Comparison of ENCODE assay signal across 8 mouse cellular contexts in the genomic region with DNA sequence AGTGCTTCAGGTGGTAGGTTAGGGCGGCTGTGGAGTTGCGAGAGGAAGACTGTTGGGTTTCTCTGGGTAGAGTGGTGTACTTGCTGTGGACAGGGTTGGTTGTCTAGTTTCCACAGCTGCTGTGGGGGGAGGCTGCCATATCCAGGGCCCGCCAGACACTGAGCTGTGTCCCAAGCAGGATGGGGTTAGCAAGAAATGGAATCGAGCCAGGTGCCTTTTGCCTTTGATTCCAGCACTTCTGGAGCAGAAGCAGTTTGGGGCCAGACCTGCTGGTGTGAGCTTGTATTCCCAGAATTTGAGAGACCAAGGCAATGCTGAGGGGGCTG. TPM values are rescaled to one million over a fixed set of nuclear protein-coding genes. Genes with fewer than 3 reads are reported as not detected.
DNase-seq lines count a peak whose midpoint lies in the region; ATAC-seq and TF ChIP-seq lines count a peak whose summit lies in the region.

No protein-coding gene starts in this region.

- no peaks in the 10 kb centered on the region for H3K27me3 ChIP-seq in hindbrain, embryonic 12.5 days
- 0 out of 2 replicates have a peak, but pooled peaks cover 3% of the 10 kb centered on the region for H3K27me3 ChIP-seq in liver, embryonic 12.5 days (replicated peaks)

- peak; percentile 66 for DNase-seq in adrenal gland, postnatal 10 days
- no peak for DNase-seq in adrenal gland, postnatal 25 days
- DNase-seq in ZHBTc4 (ENCODE audit: low read depth, low spot score): peak; percentile 32
- no peak for DNase-seq in gastrocnemius, adult 18-20 months (ENCODE audit: low spot score)
- no peak for DNase-seq in urinary bladder, adult 2 months (ENCODE audit: low spot score)
- DNase-seq in left cerebral cortex, adult 2 months (ENCODE audit: extremely low spot score in 1 of 2, low spot score in 2 of 2): no peak

- peak overlapping the region; percentile 79 for H3K4me2 ChIP-seq in hindbrain, embryonic 12.5 days (replicated peaks)
- H3K4me2 ChIP-seq in liver, embryonic 12.5 days: peak overlapping the region; percentile 77

- peak overlapping the region; percentile 98 for H3K9ac ChIP-seq in hindbrain, embryonic 12.5 days
- H3K9ac ChIP-seq in liver, embryonic 12.5 days: peak overlapping the region; percentile 100

- WGBS in hindbrain, embryonic 12.5 days: 77% methylated on average over 4 of the region's 4 CpGs
- WGBS in liver, embryonic 12.5 days (ENCODE audit: insufficient replicate concordance): 30% methylated on average over 4 of the region's 4 CpGs

- no peak for ATAC-seq in hindbrain, embryonic 12.5 days (ENCODE audit: low FRiP score)
- no peak for ATAC-seq in liver, embryonic 12.5 days

- TF ChIP-seq CTCF in left cerebral cortex, adult 2 months (IDR thresholded peaks at IDR 0.05): no peak

- peak overlapping the region; percentile 82 for H3K4me3 ChIP-seq in hindbrain, embryonic 12.5 days
- peak overlapping the region; percentile 97 for H3K4me3 ChIP-seq in liver, embryonic 12.5 days
- H3K4me3 ChIP-seq in left cerebral cortex, adult 2 months: no peak overlapping the region

- peaks cover 28% of the 10 kb centered on the region for H3K4me1 ChIP-seq in hindbrain, embryonic 12.5 days
- peaks cover 52% of the 10 kb centered on the region for H3K4me1 ChIP-seq in liver, embryonic 12.5 days

- H3K27ac ChIP-seq in hindbrain, embryonic 12.5 days: no peak overlapping the region
- H3K27ac ChIP-seq in liver, embryonic 12.5 days: peak overlapping the region; percentile 96
- H3K27ac ChIP-seq in left cerebral cortex, adult 2 months: no peak overlapping the region

- H3K9me3 ChIP-seq in hindbrain, embryonic 12.5 days (replicated peaks): no peaks in the 10 kb centered on the region
- no peaks in the 10 kb centered on the region for H3K9me3 ChIP-seq in liver, embryonic 12.5 days (replicated peaks)

- intact Hi-C loops in left cerebral cortex, adult 2 months (cut with DNase I): loop anchor here (10.0 kb wide), 1 partner anchor 189 kb away; the partner anchor contains the start of genes Grik5 and Zfp574

- H3K36me3 ChIP-seq in hindbrain, embryonic 12.5 days: peaks cover 46% of the 10 kb centered on the region
- peaks cover 61% of the 10 kb centered on the region for H3K36me3 ChIP-seq in liver, embryonic 12.5 days

RNA-seq across cellular contexts. Expression of gene Rps19, which starts 2.1 kb away (rescaled TPM):
- 1,000 to 10,000 TPM; 1,109 to 1,195 TPM for total RNA-seq in adrenal gland, postnatal 10 days (2021)
- total RNA-seq in adrenal gland, postnatal 25 days (2021): 564 and 876 TPM in 2 replicates
- polyA plus RNA-seq in hindbrain, embryonic 12.5 days (2016; fragmentation: Nextera tagmentation; extraction: Ambion mirVana): 1,212 and 1,459 TPM in 2 replicates
- 1,803 and 1,813 TPM in 2 replicates for polyA plus RNA-seq in liver, embryonic 12.5 days (2016; fragmentation: Nextera tagmentation; extraction: Ambion mirVana)
- total RNA-seq in gastrocnemius, adult 18-20 months (2021): 100 to 1,000 TPM; 312 to 357 TPM
- polyA plus RNA-seq in urinary bladder, adult 2 months (2012; rRNA removed): 1,077 and 1,084 TPM in 2 replicates
- 100 to 1,000 TPM; 488 to 501 TPM for total RNA-seq in left cerebral cortex, adult 2 months (2021)

RNA-seq across cellular contexts. Expression of gene Cd79a, which starts 10.9 kb away (rescaled TPM):
- 1 to 10 TPM; 9.6 to 9.8 TPM for total RNA-seq in adrenal gland, postnatal 10 days (2021)
- 0.91 and 1.0 TPM in 2 replicates for total RNA-seq in adrenal gland, postnatal 25 days (2021)
- polyA plus RNA-seq in hindbrain, embryonic 12.5 days (2016; fragmentation: Nextera tagmentation; extraction: Ambion mirVana): 0.23 and 0.36 TPM in 2 replicates
- polyA plus RNA-seq in liver, embryonic 12.5 days (2016; fragmentation: Nextera tagmentation; extraction: Ambion mirVana): 0.12 TPM in 1 of 2 replicates, not detected in the other
- under 1 TPM in 1 of 2 experiments, not detected in 1; 0.14 TPM for total RNA-seq in gastrocnemius, adult 18-20 months (2021)
- 0.65 and 0.74 TPM in 2 replicates for polyA plus RNA-seq in urinary bladder, adult 2 months (2012; rRNA removed)
- under 1 TPM; 0.37 to 0.38 TPM for total RNA-seq in left cerebral cortex, adult 2 months (2021)

RNA-seq across cellular contexts. Expression of gene Dmrtc2, which starts 16.4 kb away (rescaled TPM):
- total RNA-seq in adrenal gland, postnatal 10 days (2021): not detected
- total RNA-seq in adrenal gland, postnatal 25 days (2021): not detected in 2 replicates
- 0.27 TPM in 1 of 2 replicates, not detected in the other for polyA plus RNA-seq in hindbrain, embryonic 12.5 days (2016; fragmentation: Nextera tagmentation; extraction: Ambion mirVana)
- not detected in 2 replicates for polyA plus RNA-seq in liver, embryonic 12.5 days (2016; fragmentation: Nextera tagmentation; extraction: Ambion mirVana)
- total RNA-seq in gastrocnemius, adult 18-20 months (2021): not detected
- polyA plus RNA-seq in urinary bladder, adult 2 months (2012; rRNA removed): not detected in 2 replicates
- not detected for total RNA-seq in left cerebral cortex, adult 2 months (2021)

RNA-seq across cellular contexts. Expression of gene Arhgef1, which starts 16.4 kb away (rescaled TPM):
- 100 to 1,000 TPM in 1 of 2 experiments, 10 to 100 TPM in 1; 93.0 to 137 TPM for total RNA-seq in adrenal gland, postnatal 10 days (2021)
- 126 and 138 TPM in 2 replicates for total RNA-seq in adrenal gland, postnatal 25 days (2021)
- polyA plus RNA-seq in hindbrain, embryonic 12.5 days (2016; fragmentation: Nextera tagmentation; extraction: Ambion mirVana): 91.2 and 91.8 TPM in 2 replicates
- polyA plus RNA-seq in liver, embryonic 12.5 days (2016; fragmentation: Nextera tagmentation; extraction: Ambion mirVana): 71.9 and 80.4 TPM in 2 replicates
- total RNA-seq in gastrocnemius, adult 18-20 months (2021): 10 to 100 TPM; 21.0 to 23.8 TPM
- polyA plus RNA-seq in urinary bladder, adult 2 months (2012; rRNA removed): 174 and 180 TPM in 2 replicates
- total RNA-seq in left cerebral cortex, adult 2 months (2021): 10 to 100 TPM; 75.1 to 86.6 TPM

RNA-seq across cellular contexts. Expression of gene Lypd4, which starts 16.5 kb away (rescaled TPM):
- not detected for total RNA-seq in adrenal gland, postnatal 10 days (2021)
- total RNA-seq in adrenal gland, postnatal 25 days (2021): not detected in 2 replicates
- polyA plus RNA-seq in hindbrain, embryonic 12.5 days (2016; fragmentation: Nextera tagmentation; extraction: Ambion mirVana): not detected in 2 replicates
- not detected in 2 replicates for polyA plus RNA-seq in liver, embryonic 12.5 days (2016; fragmentation: Nextera tagmentation; extraction: Ambion mirVana)
- not detected for total RNA-seq in gastrocnemius, adult 18-20 months (2021)
- polyA plus RNA-seq in urinary bladder, adult 2 months (2012; rRNA removed): not detected in 2 replicates
- total RNA-seq in left cerebral cortex, adult 2 months (2021): not detected

Comparison
In these comparisons a context has a peak if more than half of its experiments do, and no peak if none do; other contexts are left out.
1. DNase-seq: peak in adrenal gland, postnatal 10 days (single experiment) and ZHBTc4 (single experiment); none in adrenal gland, postnatal 25 days (single experiment), gastrocnemius, adult 18-20 months (single experiment), urinary bladder, adult 2 months (single experiment) and left cerebral cortex, adult 2 months (0 of 2).